Mouse (Mus musculus) intestine, postnatal 0 days (tissue): ENCODE results near the gene Rps21. TPM values are rescaled to one million over a fixed set of nuclear protein-coding genes. Genes with fewer than 3 reads are reported as not detected.

ENCODE experiments used
- ATAC-seq: fragments of 200-750 bp; cut with Nextera tagmentation; 2 replicates; pipeline ENCODE4 v1.8.0; 2017; ENCODE audit warnings: mild to moderate bottlenecking, moderate TSS enrichment, moderate library complexity
- H3K27ac ChIP-seq: fragments of 300-500 bp; sonication (generic); 2 replicates; pipeline ENCODE4 v1.5.1; 2014; ENCODE audit warnings: mild to moderate bottlenecking, low read depth, low read length, moderate library complexity
- H3K27me3 ChIP-seq: fragments of 300-500 bp; sonication (generic); replicated peaks from 2 replicates; pipeline ENCODE4 v1.6.1; 2014; ENCODE audit warnings: low read length, mixed read lengths; ENCODE audit not compliant: control insufficient read depth, insufficient read depth
- H3K36me3 ChIP-seq: fragments of 300-500 bp; sonication (generic); 2 replicates; pipeline ENCODE4 v1.6.1; 2014; ENCODE audit warnings: mild to moderate bottlenecking, moderate library complexity; ENCODE audit not compliant: control insufficient read depth, insufficient read depth
- H3K4me1 ChIP-seq: fragments of 300-500 bp; sonication (generic); replicated peaks from 2 replicates; pipeline ENCODE4 v1.6.1; 2014; ENCODE audit warnings: antibody characterized with exemption, low read length, mixed read lengths; ENCODE audit not compliant: control insufficient read depth, insufficient read depth
- H3K4me2 ChIP-seq: fragments of 300-500 bp; sonication (generic); replicated peaks from 2 replicates; pipeline ENCODE4 v1.6.1; 2014; ENCODE audit warnings: low read depth, mild to moderate bottlenecking, moderate library complexity
- H3K4me3 ChIP-seq: fragments of 300-500 bp; sonication (generic); 2 replicates; pipeline ENCODE4 v1.5.1; 2014; ENCODE audit warnings: low read depth, low read length
- H3K9ac ChIP-seq: fragments of 300-500 bp; sonication (generic); 2 replicates; pipeline ENCODE4 v1.6.1; 2014; ENCODE audit warnings: mild to moderate bottlenecking, low read depth, low read length
- H3K9me3 ChIP-seq: fragments of 300-500 bp; sonication (generic); 2 replicates; pipeline ENCODE4 v1.6.1; 2016; ENCODE audit warnings: mixed run types; ENCODE audit not compliant: control insufficient read depth
- CTCF ChIP-seq: sonication (generic); IDR thresholded peaks from 2 replicates; pipeline ENCODE4 v1.5.1; 2016; ENCODE audit warnings: low read depth, mild to moderate bottlenecking, control low read depth, antibody characterized with exemption, moderate library complexity
- WGBS: fragments of 180-500 bp; shearing (Covaris S2); extraction: QIAGEN DNeasy Blood & Tissue Kit; methylation state at CpG from one replicate; pipeline ENCODE4 v1.1.7; 2014; 5-methylcytosine and 5-hydroxymethylcytosine counted together
- polyA plus RNA-seq: library from polyadenylated mRNA; unstranded; fragments of >200 nt; fragmentation: Nextera tagmentation; extraction: Ambion mirVana; gene quantifications from 2 replicates; pipeline ENCODE4 v1.2.1, GENCODE M21; 2015

Gene Rps21
- polyA plus RNA-seq, 1 experiment from 2014 or later: 454 TPM

GRCm38 (mm10) chr2:180234353-180234752 is 22.8 kb upstream of the Rps21 start:
- no peaks in the 10 kb centered on the region for H3K4me1 ChIP-seq
- no peak overlapping the region for H3K4me2 ChIP-seq
- no peaks in the 10 kb centered on the region for H3K9me3 ChIP-seq
- 55% methylated on average over 8 of the region's 8 CpGs for WGBS
- H3K4me3 ChIP-seq: no peak overlapping the region
- no peak for TF ChIP-seq CTCF
- H3K27ac ChIP-seq: peak overlapping the region; percentile 41; the same call in 1 of the 2 replicates
- no peaks in the 10 kb centered on the region for H3K27me3 ChIP-seq
- H3K9ac ChIP-seq: no peak overlapping the region
- no peaks in the 10 kb centered on the region for H3K36me3 ChIP-seq
- ATAC-seq: no peak

GRCm38 (mm10) chr2:180234980-180235379 is 22.2 kb upstream of the Rps21 start:
- Histone ChIP-seq H3K27ac (peak overlapping the region; percentile 9), H3K36me3 (no peaks in the 10 kb centered on the region), H3K9me3 (no peaks in the 10 kb centered on the region), H3K4me3 (no peak overlapping the region), H3K27me3 (no peaks in the 10 kb centered on the region), H3K9ac (no peak overlapping the region), H3K4me1 (no peaks in the 10 kb centered on the region), H3K4me2 (no peak overlapping the region)
- ATAC-seq: peak; percentile 42; the same call in 1 of the 2 replicates
- WGBS: 44% methylated on average over 6 of the region's 6 CpGs
- TF ChIP-seq CTCF: no peak

GRCm38 (mm10) chr2:180235788-180236187 is 21.4 kb upstream of the Rps21 start:
- H3K27ac ChIP-seq: peak overlapping the region; percentile 21; the same call in 1 of the 2 replicates
- no peaks in the 10 kb centered on the region for H3K27me3 ChIP-seq
- no peak overlapping the region for H3K4me3 ChIP-seq
- ATAC-seq: no peak
- TF ChIP-seq CTCF: no peak
- 79% methylated on average over 4 of the region's 4 CpGs for WGBS
- no peak overlapping the region for H3K9ac ChIP-seq
- no peaks in the 10 kb centered on the region for H3K4me1 ChIP-seq
- no peaks in the 10 kb centered on the region for H3K9me3 ChIP-seq
- no peak overlapping the region for H3K4me2 ChIP-seq
- H3K36me3 ChIP-seq: no peaks in the 10 kb centered on the region

- 29% methylated on average over 3 of the region's 3 CpGs for WGBS
- no peaks in the 10 kb centered on the region for H3K27me3 ChIP-seq
- H3K9me3 ChIP-seq: no peaks in the 10 kb centered on the region
- no peak for TF ChIP-seq CTCF
- no peak for ATAC-seq
- no peak overlapping the region for H3K4me3 ChIP-seq
- H3K36me3 ChIP-seq: no peaks in the 10 kb centered on the region
- H3K9ac ChIP-seq: no peak overlapping the region
- H3K4me1 ChIP-seq: no peaks in the 10 kb centered on the region
- H3K27ac ChIP-seq: no peak overlapping the region
- no peak overlapping the region for H3K4me2 ChIP-seq
Observed at GRCm38 (mm10) chr2:180236500-180236899, 20.7 kb upstream of the Rps21 start.

GRCm38 (mm10) chr2:180236930-180237329 is 20.2 kb upstream of the Rps21 start:
- Histone ChIP-seq H3K4me1 (no peaks in the 10 kb centered on the region), H3K27me3 (no peaks in the 10 kb centered on the region), H3K27ac (no peak overlapping the region), H3K36me3 (no peaks in the 10 kb centered on the region), H3K9me3 (no peaks in the 10 kb centered on the region), H3K4me3 (no peak overlapping the region), H3K4me2 (no peak overlapping the region), H3K9ac (no peak overlapping the region)
- no peak for ATAC-seq
- WGBS: 59% methylated on average over 3 of the region's 3 CpGs
- TF ChIP-seq CTCF: no peak

- Histone ChIP-seq H3K36me3 (no peaks in the 10 kb centered on the region), H3K9ac (no peak overlapping the region), H3K4me3 (no peak overlapping the region), H3K4me2 (no peak overlapping the region), H3K27ac (no peak overlapping the region), H3K4me1 (no peaks in the 10 kb centered on the region), H3K27me3 (no peaks in the 10 kb centered on the region), H3K9me3 (no peaks in the 10 kb centered on the region)
- no peak for TF ChIP-seq CTCF
- 76% methylated on average over 7 of the region's 7 CpGs for WGBS
- no peak for ATAC-seq
Observed at GRCm38 (mm10) chr2:180237601-180238345, 19.4 kb upstream of the Rps21 start.
